Mouse (Mus musculus) brain, embryonic 18.5 days (tissue): ENCODE measurements around the gene Ank3.

Experiments used
- DNase-seq: peaks from one replicate; pipeline ENCODE4 v3.0.0-alpha.2; 2012; ENCODE audit warnings: low read depth, low spot score

Gene Ank3

GRCm38 (mm10) chr10:69710802-69711201 is 312.2 kb downstream of the Ank3 start:
- DNase-seq: no peak

GRCm38 (mm10) chr10:69716907-69717306 is 318.3 kb downstream of the Ank3 start:
- DNase-seq: no peak

- no peak for DNase-seq
These were observed 320.8 kb downstream of the Ank3 start for GRCm38 (mm10) chr10:69719421-69719820.

GRCm38 (mm10) chr10:69719901-69720415 is 321.4 kb downstream of the Ank3 start:
- no peak for DNase-seq

- no peak for DNase-seq
These were observed 321.9 kb downstream of the Ank3 start for GRCm38 (mm10) chr10:69720452-69720851.

GRCm38 (mm10) chr10:69720899-69721490 is 322.4 kb downstream of the Ank3 start:
- DNase-seq: no peak

- DNase-seq: no peak
These were observed 325.6 kb downstream of the Ank3 start for GRCm38 (mm10) chr10:69724159-69724558.

- no peak for DNase-seq
These were observed 326.5 kb downstream of the Ank3 start for GRCm38 (mm10) chr10:69725078-69725477.

GRCm38 (mm10) chr10:69726265-69726664 is 327.7 kb downstream of the Ank3 start:
- no peak for DNase-seq

GRCm38 (mm10) chr10:69726806-69727205 is 328.2 kb downstream of the Ank3 start:
- DNase-seq: no peak

- DNase-seq: no peak
These were observed 330.3 kb downstream of the Ank3 start for GRCm38 (mm10) chr10:69728876-69729275.

GRCm38 (mm10) chr10:69730351-69730871 is 331.8 kb downstream of the Ank3 start:
- DNase-seq: no peak

- DNase-seq: no peak
These were observed 332.8 kb downstream of the Ank3 start for GRCm38 (mm10) chr10:69731341-69731740.

- no peak for DNase-seq
These were observed 333.3 kb downstream of the Ank3 start for GRCm38 (mm10) chr10:69731863-69732262.

- DNase-seq: no peak
These were observed 337.7 kb downstream of the Ank3 start for GRCm38 (mm10) chr10:69736241-69736640.

- no peak for DNase-seq
These were observed 340.2 kb downstream of the Ank3 start for GRCm38 (mm10) chr10:69738741-69739271.

GRCm38 (mm10) chr10:69742528-69742927 is 344.0 kb downstream of the Ank3 start:
- DNase-seq: no peak

GRCm38 (mm10) chr10:69744181-69744580 is 345.6 kb downstream of the Ank3 start:
- no peak for DNase-seq

GRCm38 (mm10) chr10:69744871-69745270 is 346.3 kb downstream of the Ank3 start:
- DNase-seq: no peak

- DNase-seq: no peak
These were observed 347.7 kb downstream of the Ank3 start for GRCm38 (mm10) chr10:69746322-69746721.

- DNase-seq: no peak
These were observed 348.2 kb downstream of the Ank3 start for GRCm38 (mm10) chr10:69746730-69747129.

GRCm38 (mm10) chr10:69751416-69751815 is 352.8 kb downstream of the Ank3 start:
- DNase-seq: no peak

- no peak for DNase-seq
These were observed 354.9 kb downstream of the Ank3 start for GRCm38 (mm10) chr10:69753464-69753863.
